Mouse (Mus musculus): ENCODE measurements around the gene Dusp8. TPM values are rescaled to one million over a fixed set of nuclear protein-coding genes. Genes with fewer than 3 reads are reported as not detected.
"Not testable (repeated sequence)": the region's sequence is repeated elsewhere in the genome, so short reads cannot be mapped to it uniquely, and the experiment has no call there.

Dusp8 gene
- polyA plus RNA-seq, 1 experiment: 2.1 TPM

GRCm38 (mm10) chr7:142128843-142129242 lies 33.2 kb upstream of the Dusp8 start:
- H3ac ChIP-seq (ENCODE audit: control insufficient read depth, insufficient read length, low read depth): no peak overlapping the region
- H3K4me3 ChIP-seq (ENCODE audit: insufficient read depth, poor library complexity, severe bottlenecking): no peak overlapping the region
- H3K36me3 ChIP-seq (ENCODE audit: control insufficient read depth, insufficient read depth): no peaks in the 10 kb centered on the region
- no peaks in the 10 kb centered on the region for H3K79me3 ChIP-seq (ENCODE audit: low read depth)
- no peak for TF ChIP-seq MAX (IDR thresholded peaks at IDR 0.05)
- TF ChIP-seq FOSL1 (IDR thresholded peaks at IDR 0.05; ENCODE audit: insufficient read depth, low read length, poor library complexity, severe bottlenecking): no peak
- TF ChIP-seq MYOD1 (IDR thresholded peaks at IDR 0.05; ENCODE audit: control insufficient read depth, insufficient read length, low read depth): no peak
- no peak for TF ChIP-seq USF1 (IDR thresholded peaks at IDR 0.05; ENCODE audit: low read depth)
- no peak for TF ChIP-seq MYOG (IDR thresholded peaks at IDR 0.05; ENCODE audit: control insufficient read depth, extremely low read depth, insufficient read length)
- TF ChIP-seq CTCF (IDR thresholded peaks at IDR 0.05; ENCODE audit: control insufficient read depth, insufficient read depth, insufficient read length): no peak
- no peak for TF ChIP-seq CEBPB (IDR thresholded peaks at IDR 0.05; ENCODE audit: low read depth)
- no peaks in the 10 kb centered on the region for H3K79me2 ChIP-seq (ENCODE audit: control insufficient read depth, insufficient read depth)
- peaks cover 33% of the 10 kb centered on the region for H3K27me3 ChIP-seq (ENCODE audit: control insufficient read depth, insufficient read depth, insufficient read length)

- H3K27me3 ChIP-seq (ENCODE audit: control insufficient read depth, insufficient read depth, insufficient read length): peaks cover 26% of the 10 kb centered on the region
- not testable (repeated sequence) for H3K36me3 ChIP-seq (ENCODE audit: control insufficient read depth, insufficient read depth); H3ac ChIP-seq (ENCODE audit: control insufficient read depth, insufficient read length, low read depth); H3K79me3 ChIP-seq (ENCODE audit: low read depth); H3K4me3 ChIP-seq (ENCODE audit: insufficient read depth, poor library complexity, severe bottlenecking); H3K79me2 ChIP-seq (ENCODE audit: control insufficient read depth, insufficient read depth)
These were observed 25.0 kb upstream of the Dusp8 start, which contains the start of gene Gm45618 for GRCm38 (mm10) chr7:142120629-142121028. TSS of gene Gm45618 (minus strand) at chr7:142120729.

- Histone ChIP-seq H3K27me3 (ENCODE audit: control insufficient read depth, insufficient read depth, insufficient read length) (peaks cover 25% of the 10 kb centered on the region), H3K4me3 (ENCODE audit: insufficient read depth, poor library complexity, severe bottlenecking) (no peak overlapping the region), H3ac (ENCODE audit: control insufficient read depth, insufficient read length, low read depth) (no peak overlapping the region), H3K36me3 (ENCODE audit: control insufficient read depth, insufficient read depth) (no peaks in the 10 kb centered on the region), H3K79me2 (ENCODE audit: control insufficient read depth, insufficient read depth) (no peaks in the 10 kb centered on the region), H3K79me3 (ENCODE audit: low read depth) (no peaks in the 10 kb centered on the region)
- peak; percentile 34 for TF ChIP-seq CTCF (IDR thresholded peaks at IDR 0.05; ENCODE audit: control insufficient read depth, insufficient read depth, insufficient read length)
- no peak for TF ChIP-seq USF1 (IDR thresholded peaks at IDR 0.05; ENCODE audit: low read depth)
These were observed 24.0 kb upstream of the Dusp8 start for GRCm38 (mm10) chr7:142119632-142120031.

- H3K79me3 ChIP-seq (ENCODE audit: low read depth): no peaks in the 10 kb centered on the region
- no peaks in the 10 kb centered on the region for H3K79me2 ChIP-seq (ENCODE audit: control insufficient read depth, insufficient read depth)
- no peak overlapping the region for H3K4me3 ChIP-seq (ENCODE audit: insufficient read depth, poor library complexity, severe bottlenecking)
- no peak overlapping the region for H3ac ChIP-seq (ENCODE audit: control insufficient read depth, insufficient read length, low read depth)
- H3K36me3 ChIP-seq (ENCODE audit: control insufficient read depth, insufficient read depth): no peaks in the 10 kb centered on the region
- peaks cover 10% of the 10 kb centered on the region for H3K27me3 ChIP-seq (ENCODE audit: control insufficient read depth, insufficient read depth, insufficient read length)
- no peak for TF ChIP-seq MYOG (IDR thresholded peaks at IDR 0.05; ENCODE audit: control insufficient read depth, extremely low read depth, insufficient read length)
- TF ChIP-seq CTCF (IDR thresholded peaks at IDR 0.05; ENCODE audit: control insufficient read depth, insufficient read depth, insufficient read length): no peak
- no peak for TF ChIP-seq MYOD1 (IDR thresholded peaks at IDR 0.05; ENCODE audit: control insufficient read depth, insufficient read length, low read depth)
- no peak for TF ChIP-seq FOSL1 (IDR thresholded peaks at IDR 0.05; ENCODE audit: insufficient read depth, low read length, poor library complexity, severe bottlenecking)
- no peak for TF ChIP-seq MAX (IDR thresholded peaks at IDR 0.05)
These were observed 9.1 kb upstream of the Dusp8 start for GRCm38 (mm10) chr7:142104747-142105146.

GRCm38 (mm10) chr7:142097776-142098175 lies 2.1 kb upstream of the Dusp8 start:
- H3K36me3 ChIP-seq (ENCODE audit: control insufficient read depth, insufficient read depth): no peaks in the 10 kb centered on the region
- H3K79me2 ChIP-seq (ENCODE audit: control insufficient read depth, insufficient read depth): peaks cover 7% of the 10 kb centered on the region
- no peaks in the 10 kb centered on the region for H3K79me3 ChIP-seq (ENCODE audit: low read depth)
- H3K27me3 ChIP-seq (ENCODE audit: control insufficient read depth, insufficient read depth, insufficient read length): peaks cover 23% of the 10 kb centered on the region
- TF ChIP-seq MYOD1 (IDR thresholded peaks at IDR 0.05; ENCODE audit: control insufficient read depth, insufficient read length, low read depth) (peak; percentile 7), CTCF (IDR thresholded peaks at IDR 0.05; ENCODE audit: control insufficient read depth, insufficient read depth, insufficient read length) (peak; percentile 98), CEBPB (IDR thresholded peaks at IDR 0.05; ENCODE audit: low read depth) (no peak)
- no peak overlapping the region for H3ac ChIP-seq (ENCODE audit: control insufficient read depth, insufficient read length, low read depth)
- H3K4me3 ChIP-seq (ENCODE audit: insufficient read depth, poor library complexity, severe bottlenecking): no peak overlapping the region

- no peak for TF ChIP-seq FOSL1 (IDR thresholded peaks at IDR 0.05; ENCODE audit: insufficient read depth, low read length, poor library complexity, severe bottlenecking)
- TF ChIP-seq MYOD1 (IDR thresholded peaks at IDR 0.05; ENCODE audit: control insufficient read depth, insufficient read length, low read depth): no peak
- TF ChIP-seq MAX (IDR thresholded peaks at IDR 0.05): no peak
- TF ChIP-seq MYOG (IDR thresholded peaks at IDR 0.05; ENCODE audit: control insufficient read depth, extremely low read depth, insufficient read length): no peak
- TF ChIP-seq CEBPB (IDR thresholded peaks at IDR 0.05; ENCODE audit: low read depth): no peak
- no peak for TF ChIP-seq USF1 (IDR thresholded peaks at IDR 0.05; ENCODE audit: low read depth)
- TF ChIP-seq CTCF (IDR thresholded peaks at IDR 0.05; ENCODE audit: control insufficient read depth, insufficient read depth, insufficient read length): no peak
- Histone ChIP-seq H3ac (ENCODE audit: control insufficient read depth, insufficient read length, low read depth) (no peak overlapping the region), H3K79me3 (ENCODE audit: low read depth) (no peaks in the 10 kb centered on the region), H3K27me3 (ENCODE audit: control insufficient read depth, insufficient read depth, insufficient read length) (peaks cover 23% of the 10 kb centered on the region), H3K79me2 (ENCODE audit: control insufficient read depth, insufficient read depth) (peaks cover 17% of the 10 kb centered on the region), H3K36me3 (ENCODE audit: control insufficient read depth, insufficient read depth) (no peaks in the 10 kb centered on the region), H3K4me3 (ENCODE audit: insufficient read depth, poor library complexity, severe bottlenecking) (no peak overlapping the region)
These were observed 1.1 kb upstream of the Dusp8 start for GRCm38 (mm10) chr7:142096701-142097100.
